Mouse (Mus musculus): ENCODE measurements around the gene Ncoa7. TPM values are rescaled to one million over a fixed set of nuclear protein-coding genes. Genes with fewer than 3 reads are reported as not detected.

Ncoa7 gene
- polyA plus RNA-seq, 1 experiment from 2014 or later, result 9.4 TPM

- Histone ChIP-seq H3K36me3 (ENCODE audit: control insufficient read depth, insufficient read depth, low read length) (no peaks in the 10 kb centered on the region), H3K4me1 (ENCODE audit: control insufficient read depth, insufficient read depth, low read length) (0 out of 2 replicates have a peak, but pooled peaks cover 1% of the 10 kb centered on the region), H3K4me3 (ENCODE audit: low read length) (no peak overlapping the region), H3K27ac (ENCODE audit: low read length) (no peak overlapping the region), H3K4me2 (ENCODE audit: low read depth, low read length) (no peak overlapping the region), H3K9me3 (ENCODE audit: control insufficient read depth, low read length) (no peaks in the 10 kb centered on the region), H3K9ac (ENCODE audit: low read depth, low read length) (no peak overlapping the region), H3K27me3 (replicated peaks; ENCODE audit: control insufficient read depth, insufficient read depth, low read length) (no peaks in the 10 kb centered on the region)
- WGBS, result 73% methylated on average over 5 of the region's 5 CpGs
- ATAC-seq, result no peak
Observed at GRCm38 (mm10) chr10:30773181-30773580, 29.9 kb downstream of the Ncoa7 start.

GRCm38 (mm10) chr10:30771417-30772158, 31.5 kb downstream of the Ncoa7 start:
- Histone ChIP-seq H3K4me3 (ENCODE audit: low read length) (no peak overlapping the region), H3K36me3 (ENCODE audit: control insufficient read depth, insufficient read depth, low read length) (no peaks in the 10 kb centered on the region), H3K4me2 (ENCODE audit: low read depth, low read length) (no peak overlapping the region), H3K9me3 (ENCODE audit: control insufficient read depth, low read length) (no peaks in the 10 kb centered on the region), H3K27ac (ENCODE audit: low read length) (no peak overlapping the region), H3K27me3 (replicated peaks; ENCODE audit: control insufficient read depth, insufficient read depth, low read length) (no peaks in the 10 kb centered on the region), H3K4me1 (ENCODE audit: control insufficient read depth, insufficient read depth, low read length) (no peaks in the 10 kb centered on the region), H3K9ac (ENCODE audit: low read depth, low read length) (no peak overlapping the region)
- ATAC-seq, result peak; percentile 53
- WGBS, result 70% methylated on average over 5 of the region's 5 CpGs

- 97% methylated on average over 1 of the region's 1 CpGs for WGBS
- Histone ChIP-seq H3K4me3 (ENCODE audit: low read length) (no peak overlapping the region), H3K4me2 (ENCODE audit: low read depth, low read length) (no peak overlapping the region), H3K4me1 (ENCODE audit: control insufficient read depth, insufficient read depth, low read length) (no peaks in the 10 kb centered on the region), H3K36me3 (ENCODE audit: control insufficient read depth, insufficient read depth, low read length) (no peaks in the 10 kb centered on the region), H3K9ac (ENCODE audit: low read depth, low read length) (no peak overlapping the region), H3K27me3 (replicated peaks; ENCODE audit: control insufficient read depth, insufficient read depth, low read length) (no peaks in the 10 kb centered on the region), H3K9me3 (ENCODE audit: control insufficient read depth, low read length) (no peaks in the 10 kb centered on the region), H3K27ac (ENCODE audit: low read length) (no peak overlapping the region)
- ATAC-seq, result no peak
Observed at GRCm38 (mm10) chr10:30768820-30769219, 34.3 kb downstream of the Ncoa7 start.

- 91% methylated on average over 3 of the region's 3 CpGs for WGBS
- H3K4me3 ChIP-seq (ENCODE audit: low read length), result no peak overlapping the region
- no peaks in the 10 kb centered on the region for H3K9me3 ChIP-seq (ENCODE audit: control insufficient read depth, low read length)
- H3K4me2 ChIP-seq (ENCODE audit: low read depth, low read length), result no peak overlapping the region
- no peaks in the 10 kb centered on the region for H3K4me1 ChIP-seq (ENCODE audit: control insufficient read depth, insufficient read depth, low read length)
- H3K27me3 ChIP-seq (replicated peaks; ENCODE audit: control insufficient read depth, insufficient read depth, low read length), result no peaks in the 10 kb centered on the region
- no peaks in the 10 kb centered on the region for H3K36me3 ChIP-seq (ENCODE audit: control insufficient read depth, insufficient read depth, low read length)
- H3K9ac ChIP-seq (ENCODE audit: low read depth, low read length), result no peak overlapping the region
- no peak for ATAC-seq
- H3K27ac ChIP-seq (ENCODE audit: low read length), result no peak overlapping the region
Observed at GRCm38 (mm10) chr10:30768250-30768649, 34.9 kb downstream of the Ncoa7 start.

GRCm38 (mm10) chr10:30763179-30763770, 39.9 kb downstream of the Ncoa7 start:
- no peak overlapping the region for H3K27ac ChIP-seq (ENCODE audit: low read length)
- WGBS, result 66% methylated on average over 8 of the region's 8 CpGs

GRCm38 (mm10) chr10:30762284-30762964, 40.7 kb downstream of the Ncoa7 start:
- no peak overlapping the region for H3K27ac ChIP-seq (ENCODE audit: low read length)
- H3K27me3 ChIP-seq (replicated peaks; ENCODE audit: control insufficient read depth, insufficient read depth, low read length), result no peaks in the 10 kb centered on the region
- peaks cover 6% of the 10 kb centered on the region; the same call in 1 of the 2 replicates for H3K4me1 ChIP-seq (ENCODE audit: control insufficient read depth, insufficient read depth, low read length)
- H3K9me3 ChIP-seq (ENCODE audit: control insufficient read depth, low read length), result no peaks in the 10 kb centered on the region
- no peak overlapping the region for H3K4me3 ChIP-seq (ENCODE audit: low read length)
- H3K4me2 ChIP-seq (ENCODE audit: low read depth, low read length), result no peak overlapping the region
- no peaks in the 10 kb centered on the region for H3K36me3 ChIP-seq (ENCODE audit: control insufficient read depth, insufficient read depth, low read length)
- H3K9ac ChIP-seq (ENCODE audit: low read depth, low read length), result no peak overlapping the region
- 83% methylated on average over 4 of the region's 4 CpGs for WGBS
- no peak for ATAC-seq

More at GRCm38 (mm10) chr10:30763179-30763770, 39.9 kb downstream of the Ncoa7 start:
- H3K27me3 ChIP-seq (replicated peaks; ENCODE audit: control insufficient read depth, insufficient read depth, low read length), result no peaks in the 10 kb centered on the region
- ATAC-seq, result peak; percentile 93
- H3K9ac ChIP-seq (ENCODE audit: low read depth, low read length), result no peak overlapping the region
- no peak overlapping the region for H3K4me3 ChIP-seq (ENCODE audit: low read length)
- H3K4me1 ChIP-seq (ENCODE audit: control insufficient read depth, insufficient read depth, low read length), result peaks cover 6% of the 10 kb centered on the region; the same call in 1 of the 2 replicates
- no peaks in the 10 kb centered on the region for H3K36me3 ChIP-seq (ENCODE audit: control insufficient read depth, insufficient read depth, low read length)
- H3K9me3 ChIP-seq (ENCODE audit: control insufficient read depth, low read length), result no peaks in the 10 kb centered on the region
- H3K4me2 ChIP-seq (ENCODE audit: low read depth, low read length), result no peak overlapping the region

GRCm38 (mm10) chr10:30759360-30760147, 43.6 kb downstream of the Ncoa7 start:
- H3K27ac ChIP-seq (ENCODE audit: low read length), result 0 out of 2 replicates have a peak overlapping the region, but pooled peaks have one; percentile 1
- no peak for ATAC-seq
- WGBS, result 40% methylated on average over 8 of the region's 8 CpGs
- H3K36me3 ChIP-seq (ENCODE audit: control insufficient read depth, insufficient read depth, low read length), result no peaks in the 10 kb centered on the region
- H3K9me3 ChIP-seq (ENCODE audit: control insufficient read depth, low read length), result no peaks in the 10 kb centered on the region
- peaks cover 9% of the 10 kb centered on the region for H3K4me1 ChIP-seq (ENCODE audit: control insufficient read depth, insufficient read depth, low read length)
- no peak overlapping the region for H3K9ac ChIP-seq (ENCODE audit: low read depth, low read length)
- no peak overlapping the region for H3K4me3 ChIP-seq (ENCODE audit: low read length)
- no peak overlapping the region for H3K4me2 ChIP-seq (ENCODE audit: low read depth, low read length)
- H3K27me3 ChIP-seq (replicated peaks; ENCODE audit: control insufficient read depth, insufficient read depth, low read length), result no peaks in the 10 kb centered on the region

GRCm38 (mm10) chr10:30756064-30756463, 47.1 kb downstream of the Ncoa7 start:
- Histone ChIP-seq H3K27ac (ENCODE audit: low read length) (no peak overlapping the region), H3K36me3 (ENCODE audit: control insufficient read depth, insufficient read depth, low read length) (no peaks in the 10 kb centered on the region), H3K9ac (ENCODE audit: low read depth, low read length) (no peak overlapping the region), H3K27me3 (replicated peaks; ENCODE audit: control insufficient read depth, insufficient read depth, low read length) (no peaks in the 10 kb centered on the region), H3K9me3 (ENCODE audit: control insufficient read depth, low read length) (no peaks in the 10 kb centered on the region), H3K4me3 (ENCODE audit: low read length) (no peak overlapping the region), H3K4me2 (ENCODE audit: low read depth, low read length) (no peak overlapping the region), H3K4me1 (ENCODE audit: control insufficient read depth, insufficient read depth, low read length) (peaks cover 9% of the 10 kb centered on the region)
- ATAC-seq, result no peak
